Mouse (Mus musculus): ENCODE measurements around the gene Hist1h1c.
A peak's percentile ranks its signal among the peaks of the same experiment; 100 is the strongest.
"Not testable (repeated sequence)": the region's sequence is repeated elsewhere in the genome, so short reads cannot be mapped to it uniquely, and the experiment has no call there.

Hist1h1c gene

DNA sequence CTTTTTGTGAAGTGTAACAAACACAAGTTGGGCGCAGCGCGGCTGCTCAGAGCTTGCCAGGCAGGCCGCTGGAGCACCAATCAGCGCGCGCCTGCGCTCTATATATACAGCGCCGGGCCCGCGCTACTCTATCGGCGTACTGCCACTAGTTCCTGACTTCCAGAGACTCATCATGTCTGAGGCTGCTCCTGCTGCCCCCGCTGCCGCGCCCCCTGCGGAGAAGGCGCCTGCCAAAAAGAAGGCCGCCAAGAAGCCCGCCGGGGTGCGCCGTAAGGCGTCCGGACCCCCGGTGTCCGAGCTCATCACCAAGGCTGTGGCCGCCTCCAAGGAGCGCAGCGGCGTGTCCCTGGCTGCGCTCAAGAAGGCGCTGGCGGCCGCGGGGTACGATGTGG is at the start of gene Hist1h1c:
Hist1h1c (plus strand) TSS at position 132 of the 392 bp plus-strand sequence.
- peak; percentile 94 for DNase-seq

DNA sequence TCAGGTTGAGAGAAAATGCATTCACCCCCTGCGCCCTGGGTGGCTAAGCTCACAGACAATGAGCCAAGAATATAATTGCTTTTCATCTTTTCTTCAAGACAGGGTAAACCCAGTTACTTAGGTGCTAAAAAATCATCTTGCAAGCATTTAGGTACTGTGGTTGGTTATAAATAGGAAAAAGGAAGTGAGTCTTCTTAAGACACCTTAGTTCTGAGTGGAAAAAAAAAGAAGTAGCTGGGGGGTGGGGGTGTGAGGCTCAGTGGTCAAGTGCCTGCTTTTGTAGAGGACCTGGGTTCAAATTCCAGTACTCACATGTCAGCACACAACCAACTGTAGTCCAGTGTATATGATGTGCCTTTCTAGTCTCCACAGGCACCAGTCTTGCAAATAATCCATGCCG is 49.7 kb upstream of the Hist1h1c start:
- no peak for DNase-seq

DNA sequence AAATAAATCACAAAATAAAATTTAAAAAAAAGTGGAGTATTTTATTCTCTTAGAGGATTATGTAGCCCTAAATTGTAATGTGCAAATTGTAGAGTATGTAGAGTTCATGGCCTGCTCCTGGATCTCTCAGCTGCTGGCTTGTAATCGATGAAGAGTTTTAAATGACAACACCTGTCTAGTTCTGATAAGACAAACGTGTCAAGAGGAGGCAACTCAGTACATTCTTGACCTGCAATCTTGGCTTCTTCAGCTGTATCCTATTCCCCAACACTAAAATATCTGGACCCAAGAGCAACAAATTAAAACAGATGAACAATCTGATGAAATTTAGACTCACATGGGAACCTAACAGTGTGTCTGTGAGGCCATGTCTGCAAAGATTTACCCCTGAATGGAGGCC is 49.1 kb upstream of the Hist1h1c start:
- DNase-seq: no peak

DNA sequence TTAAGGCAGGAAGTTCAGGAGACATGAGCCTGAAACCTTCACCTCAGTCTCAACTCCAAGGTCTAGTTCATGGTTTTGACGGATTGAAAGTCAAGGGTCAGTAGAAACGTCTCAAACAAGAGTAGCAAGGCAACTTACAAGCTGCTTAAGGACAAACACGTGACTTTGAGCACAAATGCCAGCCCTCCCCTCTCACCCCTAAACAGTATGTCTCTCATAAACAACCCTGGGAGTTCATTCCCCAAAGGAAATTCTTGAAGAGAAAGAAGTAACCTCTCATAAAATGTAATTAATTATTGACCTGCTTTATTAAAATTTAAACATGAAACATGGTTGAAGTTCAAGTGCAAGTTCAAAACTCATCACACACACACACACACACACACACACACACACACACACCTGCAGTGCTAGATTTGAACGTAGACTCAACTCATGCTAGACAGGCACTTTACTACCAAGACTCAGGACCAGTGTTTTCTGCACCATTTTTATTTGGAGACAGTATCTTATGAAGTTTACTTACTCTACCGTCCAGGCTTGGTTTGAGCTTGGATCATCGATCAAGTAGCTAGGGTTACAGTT is 44.7 kb upstream of the Hist1h1c start:
- no peak for DNase-seq

DNA sequence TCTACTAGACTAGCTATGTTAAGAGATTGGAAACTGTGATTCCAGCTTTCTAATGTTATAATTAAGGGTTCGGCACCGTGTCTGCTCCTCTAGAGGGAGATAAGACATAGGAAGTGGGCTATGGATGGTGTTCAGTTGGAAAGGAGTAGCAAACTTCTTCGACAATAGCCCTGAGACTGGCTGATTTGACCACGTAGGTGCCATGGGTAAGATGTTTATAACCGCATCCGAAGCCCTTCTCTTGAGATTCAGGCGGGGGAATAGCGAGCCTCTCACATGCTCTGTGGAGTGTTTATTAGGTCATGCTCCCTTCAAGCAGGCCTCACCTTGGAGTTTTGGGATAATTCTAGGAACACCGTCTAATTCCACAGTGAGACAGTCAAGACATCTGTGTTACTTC is 43.7 kb upstream of the Hist1h1c start:
- no peak for DNase-seq

DNA sequence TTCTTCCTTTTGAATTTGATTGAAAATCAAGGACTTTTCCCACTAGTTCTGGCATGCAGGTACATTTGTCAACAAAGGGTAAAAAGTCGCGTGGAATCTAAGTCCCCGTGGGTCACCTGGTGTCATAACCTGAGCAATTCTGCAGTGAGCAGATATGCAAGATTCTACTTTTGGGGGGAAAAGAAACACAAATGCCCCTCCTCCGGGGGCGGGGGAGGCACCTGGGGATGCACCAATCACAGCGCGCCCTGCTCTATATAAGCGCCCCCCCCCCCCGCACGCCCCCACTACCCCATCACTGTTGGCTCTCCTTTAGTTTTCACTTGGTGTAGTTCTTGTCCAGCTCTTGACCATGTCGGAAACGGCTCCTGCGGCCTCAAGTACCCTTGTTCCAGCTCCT is 43.1 kb upstream of the Hist1h1c start, which contains the start of gene Hist1h1t:
Hist1h1t (plus strand) TSS at position 301 of the 400 bp plus-strand sequence.
- DNase-seq: no peak

DNA sequence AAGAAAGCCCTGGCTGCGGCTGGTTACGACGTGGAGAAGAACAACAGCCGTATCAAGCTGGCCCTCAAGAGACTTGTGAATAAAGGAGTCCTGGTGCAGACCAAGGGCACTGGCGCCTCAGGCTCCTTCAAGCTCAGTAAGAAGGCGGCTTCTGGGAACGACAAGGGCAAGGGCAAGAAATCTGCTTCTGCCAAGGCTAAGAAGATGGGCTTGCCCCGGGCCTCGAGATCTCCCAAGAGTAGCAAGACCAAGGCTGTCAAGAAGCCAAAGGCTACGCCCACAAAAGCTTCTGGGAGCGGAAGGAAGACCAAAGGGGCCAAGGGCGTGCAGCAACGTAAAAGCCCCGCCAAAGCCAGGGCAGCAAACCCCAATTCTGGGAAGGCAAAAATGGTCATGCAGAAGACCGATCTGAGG is 42.5 kb upstream of the Hist1h1c start:
- DNase-seq: peak; percentile 49

DNA sequence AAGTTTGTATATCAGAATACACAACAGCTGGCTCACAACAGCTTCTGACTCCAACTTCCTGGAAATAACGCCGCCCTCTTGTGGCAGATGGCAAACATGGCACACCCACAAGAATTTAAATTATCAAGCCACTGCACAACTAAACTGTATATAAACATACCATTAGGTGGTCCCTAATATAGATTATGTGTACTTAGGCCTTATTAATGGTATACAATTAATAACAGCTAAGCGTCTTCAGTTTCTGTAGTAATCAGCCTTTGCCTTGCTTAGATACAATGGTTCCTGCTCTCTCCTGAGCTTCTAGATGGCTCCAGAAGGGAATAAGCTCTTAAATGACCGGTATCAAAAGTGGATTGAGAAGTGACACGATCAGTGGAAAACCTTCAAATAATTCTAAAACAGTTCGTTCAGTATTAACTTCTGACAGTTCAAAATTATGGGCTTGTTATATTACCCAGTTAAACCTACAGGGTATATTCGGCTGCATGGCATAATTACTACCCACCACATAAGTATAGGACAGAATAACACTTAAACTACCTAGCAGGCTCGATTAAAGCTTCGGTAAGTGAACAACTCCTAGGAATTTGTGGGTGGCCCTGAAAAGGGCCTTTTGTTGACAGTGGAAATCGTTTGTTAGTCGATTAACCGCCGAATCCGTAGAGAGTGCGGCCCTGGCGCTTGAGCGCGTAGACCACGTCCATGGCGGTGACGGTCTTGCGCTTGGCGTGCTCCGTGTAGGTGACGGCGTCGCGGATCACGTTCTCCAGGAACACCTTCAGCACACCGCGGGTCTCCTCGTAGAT is 40.9 kb upstream of the Hist1h1c start:
- DNase-seq: peak; percentile 83

DNA sequence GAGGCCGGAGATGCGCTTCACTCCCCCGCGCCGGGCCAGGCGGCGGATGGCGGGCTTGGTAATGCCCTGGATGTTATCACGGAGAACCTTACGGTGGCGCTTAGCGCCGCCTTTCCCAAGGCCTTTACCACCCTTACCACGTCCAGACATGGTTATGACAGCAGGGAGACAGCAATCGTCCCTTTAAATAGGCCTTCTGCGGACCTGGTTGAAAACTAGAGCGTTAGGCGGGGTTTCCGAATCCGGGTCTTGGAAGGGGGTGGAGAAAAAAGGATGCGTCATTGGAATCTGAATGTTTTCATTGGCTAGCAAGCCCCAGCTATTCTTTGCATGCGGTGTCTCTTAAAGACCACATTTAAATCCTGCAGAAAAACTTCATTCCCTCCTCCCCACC is 40.3 kb upstream of the Hist1h1c start, which contains the start of gene Hist1h4c:
Hist1h4c (minus strand) TSS at position 155 of the 394 bp plus-strand sequence.
- peak; percentile 99 for DNase-seq

DNA sequence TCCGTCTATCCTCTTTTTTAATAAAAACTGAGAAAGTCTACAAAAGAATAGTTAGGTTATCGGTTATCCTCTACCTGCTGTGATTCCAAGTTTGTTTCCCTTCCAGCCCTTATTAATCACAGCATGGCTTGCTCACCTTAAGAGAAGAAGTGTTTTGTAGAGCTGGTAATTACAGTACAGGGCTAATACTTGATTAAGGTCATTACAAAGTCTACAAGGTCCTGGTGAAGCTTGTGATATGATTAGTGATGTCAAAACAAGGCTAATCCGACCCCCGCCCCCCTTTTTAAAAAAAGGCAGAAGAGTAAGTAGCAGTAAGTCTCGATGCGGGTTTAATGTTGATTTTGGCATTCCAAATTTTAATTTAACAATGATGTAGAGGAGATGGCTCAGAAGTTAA is 39.6 kb upstream of the Hist1h1c start:
- DNase-seq: no peak

DNA sequence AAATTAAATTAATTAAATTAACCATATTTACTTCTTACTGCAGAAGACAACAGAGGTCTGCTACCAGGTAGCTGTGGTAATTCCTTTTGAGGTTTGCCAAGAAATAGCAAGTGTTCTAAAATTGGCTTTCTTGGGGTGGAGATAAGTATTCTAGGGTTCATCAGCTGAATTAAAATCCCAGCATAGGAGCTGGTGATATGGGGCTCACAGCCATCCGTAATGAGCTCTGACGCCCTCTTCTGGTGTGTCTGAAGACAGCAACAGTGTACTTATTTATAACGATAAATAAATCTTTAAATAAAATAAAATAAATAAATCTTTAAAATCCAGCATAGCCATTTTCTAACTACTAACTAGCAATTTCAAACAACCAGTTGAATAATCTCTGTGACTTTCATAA is 38.8 kb upstream of the Hist1h1c start:
- DNase-seq: no peak

DNA sequence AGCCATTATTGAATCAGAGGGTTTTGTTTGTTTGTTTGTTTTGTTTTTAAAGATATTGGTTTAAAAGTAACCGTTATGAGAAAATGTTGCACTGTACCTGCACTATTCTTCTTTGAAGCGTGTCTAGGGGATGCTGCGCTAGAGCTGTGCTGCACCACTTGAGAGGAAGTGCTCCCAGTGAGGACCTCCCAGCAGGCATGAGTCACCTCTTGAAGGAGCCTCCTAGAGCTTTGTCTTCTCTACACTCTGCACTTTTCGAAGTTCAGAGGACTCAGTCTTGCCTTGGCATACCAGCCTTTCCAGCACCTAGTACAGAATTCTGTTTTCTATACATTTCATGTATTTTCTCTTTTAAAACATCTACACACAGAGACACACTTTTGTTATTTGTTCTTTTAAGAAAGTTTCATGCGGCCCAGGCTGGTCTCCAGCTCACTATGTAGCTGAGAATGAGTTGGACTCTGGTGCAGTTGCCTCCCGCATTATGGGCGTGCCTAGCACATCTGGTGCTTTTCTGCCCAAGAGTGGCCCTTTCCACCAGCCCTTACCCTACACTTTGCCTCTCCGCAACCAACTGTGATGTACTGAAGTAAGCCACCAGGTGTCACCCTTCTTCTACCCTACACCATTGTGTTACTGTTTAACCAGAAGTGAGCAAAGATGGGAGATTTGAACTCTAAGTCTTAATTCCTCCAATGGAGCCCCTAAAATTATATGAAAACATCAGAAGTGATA is 37.7 kb upstream of the Hist1h1c start:
- DNase-seq: peak; percentile 87

DNA sequence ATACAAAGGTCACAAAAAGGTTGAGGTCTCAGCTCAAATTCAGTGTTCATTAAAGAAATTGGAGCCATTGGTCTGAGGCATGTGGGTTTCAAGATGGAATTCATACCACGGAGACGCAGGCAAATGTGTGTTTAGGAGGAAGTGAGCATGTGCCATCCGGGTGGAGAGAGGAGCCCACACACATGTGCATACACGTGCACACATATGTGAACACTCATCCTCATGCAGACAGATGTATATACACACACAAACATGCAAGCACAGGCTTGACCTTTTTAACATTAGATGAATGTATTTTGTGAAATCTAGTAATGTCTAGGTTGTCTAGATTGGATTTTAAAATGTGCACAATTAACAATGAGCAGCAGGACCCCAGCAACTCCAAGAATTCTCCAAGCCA is 36.4 kb upstream of the Hist1h1c start:
- DNase-seq: no peak

DNA sequence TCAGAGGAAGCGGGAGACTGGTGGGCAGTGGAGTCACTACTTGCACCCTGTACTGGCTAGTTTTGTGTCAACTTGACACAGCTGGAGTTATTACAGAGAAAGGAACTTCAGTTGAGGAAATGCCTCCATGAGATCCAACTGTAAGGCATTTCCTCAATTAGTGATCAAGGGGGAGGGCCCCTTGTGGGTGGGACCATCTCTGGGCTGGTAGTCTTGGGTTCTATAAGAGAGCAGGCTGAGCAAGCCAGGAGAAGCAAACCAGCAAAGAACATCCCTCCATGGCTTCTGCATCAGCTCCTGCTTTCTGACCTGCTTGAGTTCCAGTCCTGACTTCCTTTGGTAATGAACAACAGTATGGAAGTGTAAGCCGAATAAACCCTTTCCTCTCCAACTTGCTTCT is 35.8 kb upstream of the Hist1h1c start:
- DNase-seq: not testable (repeated sequence)

DNA sequence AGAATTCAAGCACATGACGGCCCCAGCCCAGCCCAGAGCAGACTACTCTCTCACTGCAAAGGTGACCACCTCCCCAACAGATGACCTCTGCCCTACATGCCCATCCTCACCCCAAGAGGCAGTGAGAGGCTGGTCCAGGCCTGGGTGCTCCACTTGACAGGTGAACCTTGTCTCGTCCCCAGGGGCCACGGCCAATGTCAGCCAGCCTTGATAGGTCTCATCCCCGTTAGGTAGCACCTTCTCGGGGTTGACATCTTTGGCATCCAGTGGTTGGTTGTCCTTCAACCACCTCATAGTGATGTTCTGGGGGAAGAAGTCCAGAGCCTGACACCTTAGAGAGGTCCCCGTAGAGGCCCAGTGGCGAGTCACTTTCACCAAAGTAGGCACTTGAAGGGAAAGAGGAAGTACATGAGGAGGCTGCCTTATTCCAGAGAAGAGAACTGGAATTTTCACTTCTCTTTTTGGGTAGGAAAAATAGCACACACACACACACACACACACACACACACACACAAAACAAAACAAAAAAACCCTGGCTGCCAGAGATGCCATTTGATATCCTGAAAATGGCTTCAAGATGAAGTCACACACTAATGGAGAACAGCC is 32.8 kb upstream of the Hist1h1c start:
- no peak for DNase-seq

DNA sequence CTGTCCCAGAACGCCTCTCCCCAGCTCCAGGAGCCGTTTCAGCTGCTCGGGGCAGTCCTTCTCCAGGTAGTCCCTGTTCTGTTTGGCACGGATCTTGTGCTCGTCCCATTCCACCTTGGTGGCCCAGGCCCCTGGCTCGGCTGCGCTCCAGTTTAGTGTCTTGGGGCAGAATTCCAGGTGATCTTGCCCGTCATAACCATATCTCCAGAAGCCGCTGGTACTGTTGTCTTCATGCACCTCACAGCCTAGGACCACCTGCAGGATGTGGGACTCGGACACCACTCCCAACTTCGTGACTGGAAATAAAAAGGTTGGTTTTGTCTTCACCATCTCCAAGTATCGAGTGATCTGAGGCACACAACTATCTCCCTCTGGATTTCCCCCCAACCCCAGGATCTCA is 31.8 kb upstream of the Hist1h1c start:
- DNase-seq: no peak

DNA sequence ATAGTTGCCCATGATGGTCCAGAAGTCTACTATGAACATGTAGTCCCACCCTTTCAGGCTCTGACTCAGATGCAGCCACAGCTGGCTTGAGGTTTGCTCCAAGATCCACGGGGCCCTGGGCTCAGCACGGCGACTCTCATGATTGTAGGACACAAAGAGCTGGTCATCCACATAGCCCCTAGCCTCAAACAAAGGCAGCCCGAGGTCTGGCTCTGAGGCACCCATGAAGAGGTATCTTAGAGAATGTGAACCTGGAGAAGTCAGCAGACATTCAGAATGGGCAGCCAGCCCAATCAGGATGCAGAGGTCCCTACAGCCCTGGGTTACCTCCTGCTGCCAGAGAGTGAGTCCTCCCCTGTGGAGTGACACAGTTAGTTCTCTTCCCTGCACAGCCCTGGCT is 30.6 kb upstream of the Hist1h1c start:
- DNase-seq: no peak

DNA sequence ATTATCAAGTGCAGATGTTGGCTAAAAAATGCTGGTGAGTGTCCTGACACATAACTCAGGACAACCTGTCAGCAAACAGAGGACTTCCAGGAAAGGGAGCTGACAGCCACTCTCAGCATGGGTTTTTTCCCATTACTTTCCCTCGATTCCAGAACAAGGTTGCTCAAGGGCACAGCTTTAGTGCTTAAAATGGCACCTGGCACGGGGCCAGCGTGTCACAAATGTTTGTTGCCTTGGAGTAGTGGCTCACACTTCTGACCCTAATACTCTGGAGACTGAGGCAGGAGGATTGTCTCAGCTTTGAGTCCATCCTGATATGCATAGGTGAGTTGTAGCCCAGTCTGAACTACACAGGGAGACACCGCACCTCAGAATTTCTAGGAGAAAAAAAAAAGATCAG is 30.0 kb upstream of the Hist1h1c start:
- DNase-seq: no peak

DNA sequence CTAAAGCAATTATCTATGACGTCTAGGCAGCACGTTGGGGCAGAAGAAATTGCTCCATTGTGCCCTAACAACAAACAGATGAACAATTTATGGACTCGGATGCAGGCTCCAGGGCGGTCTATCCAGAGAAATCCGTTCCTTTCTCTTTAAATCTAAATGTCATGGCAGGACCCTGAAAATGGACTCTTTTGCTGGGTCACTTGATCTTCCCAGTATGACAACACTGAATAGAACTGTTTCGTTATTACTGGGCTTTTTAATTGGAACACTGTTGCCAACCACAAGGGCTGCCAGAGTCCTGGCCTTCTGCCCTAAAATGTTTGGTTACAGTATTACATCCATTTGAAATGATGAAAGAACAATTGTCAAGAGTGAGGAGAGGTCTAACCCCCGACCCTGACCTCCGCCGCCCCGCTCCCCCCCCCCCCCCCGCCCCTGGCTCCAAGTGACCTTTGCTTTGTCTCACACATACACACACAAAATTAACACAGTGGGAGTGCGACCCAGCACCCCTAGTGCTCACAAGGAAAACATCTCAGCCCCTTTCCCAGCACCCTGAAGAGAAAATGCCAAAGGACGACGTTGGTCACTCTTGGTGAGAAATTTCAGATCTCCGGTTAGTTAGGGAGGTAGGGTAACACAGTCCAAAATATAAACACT is 28.8 kb upstream of the Hist1h1c start:
- DNase-seq: peak; percentile 32

DNA sequence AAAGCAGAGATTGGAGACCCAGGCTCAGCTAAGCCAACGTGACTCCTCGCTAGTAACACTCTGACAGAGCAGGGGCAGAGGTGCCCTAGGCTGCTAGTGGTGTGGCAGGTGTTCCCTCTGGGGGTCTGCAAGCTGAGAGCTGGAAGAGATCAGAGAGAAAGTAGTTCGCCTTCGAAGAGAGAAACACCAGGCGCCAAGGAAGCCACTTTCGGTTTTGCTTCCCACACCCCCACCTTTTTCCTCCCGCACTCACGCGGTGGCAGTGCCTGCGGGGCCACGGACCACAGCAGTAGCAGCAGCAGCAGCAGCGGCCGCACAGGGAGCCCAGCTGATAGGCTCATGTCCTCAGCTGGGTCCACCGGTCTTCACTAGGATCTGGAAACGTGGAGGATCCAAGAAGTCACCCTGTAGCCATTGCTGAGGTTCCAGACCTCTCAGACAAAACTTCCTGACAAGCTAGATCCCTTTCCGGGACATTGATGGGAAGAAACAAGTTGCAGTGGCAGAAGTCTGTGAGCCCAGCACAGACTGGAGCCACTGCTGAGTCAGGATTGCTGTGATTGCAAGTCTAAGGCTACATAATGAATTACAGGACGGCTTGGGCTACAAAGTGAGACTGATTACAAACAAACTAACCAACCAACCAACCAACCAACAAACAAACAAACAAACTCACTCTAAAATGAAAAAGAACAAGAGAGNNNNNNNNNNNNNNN is 28.1 kb upstream of the Hist1h1c start, which contains the start of gene Hfe:
Hfe (minus strand) TSS at position 481 of the 716 bp plus-strand sequence.
- DNase-seq: peak; percentile 68

DNA sequence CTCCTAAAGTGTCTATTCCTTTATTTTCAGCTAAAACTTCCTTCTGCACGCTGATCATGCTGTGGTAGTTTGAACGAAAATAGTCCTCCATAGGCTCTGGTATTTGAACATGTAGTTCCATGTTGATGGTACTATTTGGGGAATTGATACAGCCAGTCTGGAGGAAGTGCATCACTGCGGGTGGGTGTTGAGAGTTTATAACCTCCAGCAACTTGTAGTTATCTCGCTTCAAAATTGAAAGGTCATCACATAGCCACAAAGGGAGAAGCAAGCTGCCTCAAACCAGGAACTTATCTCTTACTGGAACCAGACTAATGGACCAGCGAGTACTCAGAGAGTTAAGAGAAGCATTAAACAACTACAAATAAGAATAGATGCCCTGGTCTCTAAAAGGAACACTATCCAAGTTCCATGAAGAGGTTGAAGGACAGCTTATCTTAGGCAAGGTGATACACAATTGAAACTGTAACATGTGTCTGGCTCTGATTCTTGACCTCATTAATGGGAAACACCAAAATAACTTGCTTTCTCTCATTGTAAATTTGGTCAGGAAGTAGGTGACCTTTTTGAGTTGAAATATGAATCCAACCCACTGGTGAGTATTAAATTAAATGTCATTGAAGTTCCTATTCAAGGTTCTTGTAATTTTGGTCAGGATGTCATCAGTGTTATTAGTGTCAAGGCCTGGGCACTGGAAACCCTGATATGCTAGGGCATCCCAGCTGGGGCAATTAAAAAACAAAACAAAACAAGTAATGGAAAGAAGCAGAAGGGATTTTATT is 22.2 kb upstream of the Hist1h1c start:
- DNase-seq: no peak
